Mouse (Mus musculus) heart, postnatal 36 days (tissue): ENCODE measurements around the gene Map1b. TPM values are rescaled to one million over a fixed set of nuclear protein-coding genes. Genes with fewer than 3 reads are reported as not detected.
A peak's percentile ranks its signal among the peaks of the same experiment; 100 is the strongest.

Source experiments
- DNase-seq, 2 experiments: peaks; one replicate each; pipeline ENCODE4 v3.0.0; 2021 to 2022
- intact Hi-C: fragments of 180-260 bp; cut with DNase I; formaldehyde crosslinking; loops from one replicate; pipeline ENCODE4 v1.15.1; 2025
- total RNA-seq, 2 experiments: library from RNA; stranded (reverse); gene quantifications; 2 replicates each; pipeline ENCODE4 v1.2.3; 2021

The Map1b gene
- total RNA-seq, 2 experiments from 2014 or later = 11.8 to 14.4 TPM

DNA sequence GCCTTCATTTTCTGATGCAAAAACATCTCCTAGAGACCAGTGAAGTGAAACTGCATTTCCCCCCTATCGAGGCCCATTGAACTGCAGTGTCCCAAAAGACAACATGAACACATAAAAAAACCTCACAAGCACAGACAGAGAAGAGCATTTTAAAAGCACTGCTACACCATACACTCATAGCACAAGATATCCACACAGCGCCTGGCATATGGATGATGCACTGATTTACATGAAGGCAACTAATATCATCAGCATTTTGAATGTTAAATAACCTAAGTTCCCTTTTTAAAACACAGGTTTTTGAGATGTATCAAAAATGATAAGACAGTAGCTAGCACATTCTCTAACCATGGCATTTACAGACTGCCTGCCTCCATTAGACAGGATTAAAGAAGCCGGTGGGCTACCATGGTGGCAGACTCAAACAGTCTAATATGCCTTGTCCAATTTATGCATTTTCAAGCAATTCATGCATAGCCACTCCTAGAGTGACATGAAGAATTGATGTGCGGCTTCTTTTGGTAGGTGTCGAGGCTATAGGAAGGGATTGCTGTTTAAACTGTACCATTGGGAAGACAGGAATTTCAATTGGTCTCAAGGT is 22.9 kb downstream of the Map1b start:
- intact Hi-C loops = no loop called here
- DNase-seq = no peak

GRCm38 (mm10) chr13:99492619-99493303 is 23.6 kb downstream of the Map1b start:
- DNase-seq = no peak
- intact Hi-C loops = no loop called here

GRCm38 (mm10) chr13:99489998-99490397 is 26.3 kb downstream of the Map1b start:
- DNase-seq = no peak
- intact Hi-C loops = loop anchor here (10.0 kb wide), 1 partner anchor 115 kb away; no protein-coding TSS in a partner anchor

DNA sequence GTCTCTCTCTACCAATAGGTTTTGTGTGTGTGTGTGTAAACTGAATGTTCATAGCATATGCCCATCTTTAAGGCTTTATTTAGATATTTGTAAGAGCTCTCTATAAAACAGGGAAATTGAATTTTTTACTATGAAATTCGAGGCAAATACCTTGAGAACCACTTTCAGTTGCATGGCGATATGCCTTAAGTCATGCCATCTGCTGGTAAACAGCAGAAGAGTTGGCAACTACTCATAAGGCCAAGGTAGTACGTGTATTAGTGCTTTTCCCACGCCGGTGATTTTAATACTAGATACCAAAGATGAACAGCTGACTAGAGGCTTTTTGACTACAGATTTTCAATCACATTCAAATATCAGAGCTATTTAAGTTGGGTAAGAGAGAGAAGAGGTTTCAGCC is 27.2 kb downstream of the Map1b start:
- no peak for DNase-seq
- intact Hi-C loops = loop anchor here (10.0 kb wide), 1 partner anchor 114 kb away; no protein-coding TSS in a partner anchor

DNA sequence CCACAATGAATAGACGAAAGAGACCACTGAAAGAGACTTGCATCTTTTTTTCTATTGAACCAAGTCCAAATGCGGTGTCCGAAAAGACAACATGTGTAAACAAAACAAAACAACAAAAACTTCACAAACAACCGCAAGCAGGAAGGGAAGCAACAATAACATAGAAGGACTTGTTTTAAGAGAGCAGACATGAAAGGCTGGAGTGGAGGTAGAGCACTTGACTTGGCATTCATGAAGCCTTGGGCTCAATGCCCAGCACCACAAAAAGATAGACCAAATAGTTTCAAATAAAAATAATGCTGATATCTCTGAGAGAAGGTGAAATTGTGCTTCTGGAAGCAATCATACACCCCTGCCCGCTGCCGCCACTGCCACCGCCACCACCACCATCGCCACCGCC is 30.5 kb downstream of the Map1b start:
- no peak for DNase-seq
- intact Hi-C loops = loop anchor here (10.0 kb wide), 1 partner anchor 111 kb away; no protein-coding TSS in a partner anchor

DNA sequence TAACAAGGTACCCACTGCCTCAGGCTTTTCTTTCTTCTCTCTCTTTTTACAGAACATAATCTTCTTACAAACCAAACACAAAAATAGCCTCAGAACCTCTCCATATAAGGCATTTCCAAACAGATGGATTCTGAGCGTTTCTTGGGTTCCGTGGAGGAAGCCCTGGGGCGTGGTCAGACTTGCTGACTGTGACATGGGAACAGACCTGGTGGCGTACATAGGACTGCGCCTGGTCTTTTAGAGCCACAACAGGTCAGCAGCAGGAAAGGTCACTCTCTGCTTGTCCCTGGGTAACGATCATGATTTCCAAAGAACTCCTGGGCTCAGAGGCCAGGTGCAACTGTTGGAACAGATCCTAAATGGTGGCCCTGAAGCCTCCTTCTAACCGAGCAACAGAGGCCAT is 31.0 kb downstream of the Map1b start:
- no peak for DNase-seq
- intact Hi-C loops = loop anchor here (10.0 kb wide), 1 partner anchor 111 kb away; no protein-coding TSS in a partner anchor

GRCm38 (mm10) chr13:99484905-99485304 is 31.4 kb downstream of the Map1b start:
- DNase-seq = no peak
- intact Hi-C loops = loop anchor here (10.0 kb wide), 1 partner anchor 110 kb away; no protein-coding TSS in a partner anchor

GRCm38 (mm10) chr13:99483433-99483832 is 32.9 kb downstream of the Map1b start:
- DNase-seq = peak in 1 of 2 experiments; percentile 25
- intact Hi-C loops = loop anchor here (10.0 kb wide), 1 partner anchor 109 kb away; no protein-coding TSS in a partner anchor

GRCm38 (mm10) chr13:99475488-99475887 is 40.9 kb downstream of the Map1b start:
- no peak for DNase-seq
- intact Hi-C loops = no loop called here

- intact Hi-C loops = no loop called here
- DNase-seq = no peak
These were observed 41.3 kb downstream of the Map1b start for GRCm38 (mm10) chr13:99475033-99475432.

DNA sequence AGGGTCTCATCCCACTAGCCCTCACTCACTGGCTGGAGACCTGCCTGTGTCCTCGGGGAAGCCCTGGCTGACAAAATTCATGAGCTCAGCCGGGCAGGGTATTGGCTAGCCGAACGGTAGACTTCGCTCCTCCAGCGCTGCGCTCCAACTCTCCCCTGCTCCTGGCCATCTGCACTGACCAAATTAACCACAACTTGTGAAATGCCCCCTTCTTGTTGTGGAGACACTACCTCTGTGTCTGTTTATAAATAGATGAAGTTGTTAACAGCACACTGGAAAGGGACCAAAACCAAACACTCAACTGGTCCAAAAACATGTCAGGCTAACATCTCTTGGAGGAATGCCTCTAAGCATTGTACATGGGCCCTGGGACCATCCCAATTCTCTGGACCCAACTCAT is 42.2 kb downstream of the Map1b start:
- intact Hi-C loops = no loop called here
- DNase-seq = no peak

- no peak for DNase-seq
- intact Hi-C loops = no loop called here
These were observed 44.3 kb downstream of the Map1b start for GRCm38 (mm10) chr13:99472028-99472427.

GRCm38 (mm10) chr13:99470084-99470483 is 46.3 kb downstream of the Map1b start:
- intact Hi-C loops = no loop called here

DNA sequence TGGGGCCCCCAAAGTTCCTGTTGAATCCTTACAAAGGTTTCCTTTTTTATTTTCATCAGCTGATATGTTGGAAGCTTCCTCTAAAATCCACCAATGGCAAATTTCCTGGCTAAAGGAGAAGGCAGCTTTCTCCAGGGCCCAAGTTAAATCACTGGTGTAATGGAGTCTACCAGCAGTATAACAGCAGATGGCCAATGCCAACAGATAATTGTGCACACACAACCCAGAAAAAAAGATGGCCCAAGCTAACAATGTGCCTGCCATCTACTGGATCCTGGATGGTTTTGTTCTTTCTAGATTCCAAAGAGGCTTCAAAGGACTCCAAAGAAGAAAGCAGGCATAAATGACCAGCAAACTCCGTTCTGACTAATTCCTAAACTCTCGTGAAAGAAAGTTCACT is 48.1 kb downstream of the Map1b start:
- intact Hi-C loops = no loop called here
- DNase-seq = no peak

More at GRCm38 (mm10) chr13:99470084-99470483, 46.3 kb downstream of the Map1b start:
- DNase-seq = no peak

GRCm38 (mm10) chr13:99466811-99467315 is 49.5 kb downstream of the Map1b start:
- intact Hi-C loops = no loop called here
- DNase-seq = no peak

DNA sequence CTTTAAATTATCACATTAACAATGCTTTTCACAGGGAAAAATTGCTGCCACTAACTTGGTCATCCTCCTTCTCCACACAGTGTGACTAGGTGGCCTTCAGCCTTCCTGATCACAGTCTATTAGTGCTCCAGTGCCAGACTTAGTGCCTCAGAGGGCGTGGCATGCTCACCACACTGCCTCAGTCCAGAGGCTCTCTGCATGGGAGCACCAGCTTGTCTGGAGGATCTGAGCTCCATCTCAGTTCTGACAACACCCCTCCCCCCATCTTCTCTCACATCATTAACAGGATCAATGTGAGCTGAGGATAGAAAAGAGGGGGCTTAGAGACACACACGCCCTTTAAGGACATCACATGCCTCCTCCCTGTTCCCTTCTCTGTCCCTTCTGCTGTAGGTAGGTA is 50.3 kb downstream of the Map1b start:
- no peak for DNase-seq
- intact Hi-C loops = no loop called here

DNA sequence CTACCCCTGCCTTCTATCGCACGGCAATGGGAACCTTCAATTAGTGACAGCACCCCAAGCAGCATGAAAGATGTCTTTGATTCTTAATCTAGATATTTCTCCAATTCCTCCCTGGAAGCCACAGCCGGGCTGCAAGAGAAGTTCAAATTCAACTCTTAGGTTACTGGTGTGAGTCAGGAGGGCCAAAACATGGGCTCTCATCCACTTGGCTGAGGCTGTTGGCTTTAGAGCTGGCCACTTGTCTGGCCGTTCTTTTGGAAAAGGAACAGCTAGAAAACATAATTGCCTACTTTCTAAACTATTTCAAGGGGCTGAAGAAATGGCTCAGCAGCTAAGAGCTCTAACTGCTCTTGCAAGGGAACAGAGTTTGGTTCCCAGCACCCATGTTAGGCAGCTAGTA is 51.8 kb downstream of the Map1b start:
- intact Hi-C loops = no loop called here
- DNase-seq = peak in 1 of 2 experiments; percentile 39

DNA sequence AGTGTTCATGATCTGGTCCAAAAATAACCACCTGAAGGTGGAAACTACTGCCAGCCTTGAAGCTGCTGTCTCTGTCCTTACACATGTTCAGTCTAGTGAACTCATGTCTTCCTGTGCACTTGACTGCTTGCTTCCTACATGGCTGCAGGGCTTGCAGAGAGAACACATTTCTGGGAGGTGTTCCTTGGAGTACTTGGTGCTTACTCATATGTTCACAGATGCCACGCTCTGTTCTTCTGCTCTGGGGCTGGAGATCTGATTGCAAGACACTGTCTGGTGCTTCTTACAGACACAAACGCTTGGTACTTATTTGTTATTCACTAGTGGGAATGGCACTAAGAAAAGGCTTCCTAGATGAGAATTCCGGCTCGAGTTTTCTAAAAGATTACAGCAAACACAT is 54.5 kb downstream of the Map1b start:
- intact Hi-C loops = no loop called here
- DNase-seq = no peak

DNA sequence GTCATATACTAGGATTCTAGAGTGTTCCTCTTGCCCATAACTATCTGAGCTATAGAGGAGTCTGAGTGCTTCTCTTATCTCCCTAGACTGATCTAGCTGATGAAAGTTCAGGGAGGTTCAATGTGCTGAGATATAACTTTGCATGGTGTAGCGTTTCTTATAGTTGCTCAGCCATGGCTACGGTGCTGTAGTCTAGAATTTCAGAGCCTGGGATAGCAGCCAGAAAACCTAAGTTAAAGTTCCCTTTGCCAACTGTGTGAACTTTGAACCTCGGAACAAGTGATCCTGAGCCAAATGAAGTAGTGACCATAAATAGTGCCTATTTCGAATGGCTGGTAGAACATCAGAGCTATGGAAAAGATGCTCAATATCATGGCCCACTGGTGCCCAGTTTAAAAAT is 56.7 kb downstream of the Map1b start:
- DNase-seq = no peak
- intact Hi-C loops = no loop called here

DNA sequence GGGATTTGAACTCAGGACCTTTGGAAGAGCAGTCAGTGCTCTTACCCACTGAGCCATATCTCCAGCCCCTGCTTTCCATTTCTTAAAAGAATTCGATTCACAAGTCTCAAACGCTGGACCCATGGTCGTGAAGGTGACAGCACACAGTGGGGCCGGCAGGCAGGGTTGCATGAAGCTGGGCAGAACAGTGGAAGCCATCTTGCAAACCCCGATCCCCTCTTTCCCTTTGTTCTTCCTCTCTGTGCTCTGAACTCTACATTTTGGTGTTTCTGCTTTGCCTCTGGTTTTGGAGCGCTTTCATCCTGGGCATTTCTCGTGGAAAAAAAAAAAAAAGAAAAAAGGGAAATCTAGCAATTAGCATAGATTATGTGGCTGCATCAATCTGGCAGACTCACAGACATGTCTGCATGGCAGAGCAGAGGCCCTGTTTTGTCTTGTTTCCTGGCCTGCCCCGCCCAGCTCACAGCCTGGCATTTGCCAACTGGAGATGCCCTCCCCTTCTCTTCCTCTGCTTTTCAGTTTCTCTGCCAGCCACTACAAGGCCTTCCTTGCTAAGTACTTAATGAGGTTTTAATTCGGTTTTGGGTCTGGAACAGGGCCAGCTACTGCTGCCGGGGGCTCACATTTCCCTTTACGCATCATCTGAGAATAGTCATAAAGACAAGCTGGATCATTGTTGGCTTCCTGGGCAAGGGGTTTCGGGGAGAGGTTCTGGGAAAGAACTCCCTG is 57.5 kb downstream of the Map1b start:
- no peak for DNase-seq
- intact Hi-C loops = no loop called here

- intact Hi-C loops = no loop called here
- DNase-seq = no peak
These were observed 61.4 kb downstream of the Map1b start for GRCm38 (mm10) chr13:99454977-99455376.
